Mouse (Mus musculus): ENCODE measurements around the gene Zfp654.
"Not testable (repeated sequence)": the region's sequence is repeated elsewhere in the genome, so short reads cannot be mapped to it uniquely, and the experiment has no call there.

The Zfp654 gene

GRCm38 (mm10) chr16:64851563-64852362 lies at the start of gene Zfp654, which contains the start of gene Cggbp1:
Zfp654 (minus strand) TSS chr16:64851652.
Cggbp1 (plus strand) TSS chr16:64851996.
- peak; percentile 100 for DNase-seq (ENCODE audit: low read depth, low spot score)

GRCm38 (mm10) chr16:64899084-64899483 lies 47.6 kb upstream of the Zfp654 start:
- peak; percentile 45 for DNase-seq (ENCODE audit: low read depth, low spot score)

- no peak for DNase-seq (ENCODE audit: low read depth, low spot score)
Observed at GRCm38 (mm10) chr16:64889496-64889895, 38.0 kb upstream of the Zfp654 start.

- no peak for DNase-seq (ENCODE audit: low read depth, low spot score)
Observed at GRCm38 (mm10) chr16:64885547-64885946, 34.1 kb upstream of the Zfp654 start.

GRCm38 (mm10) chr16:64885142-64885541 lies 33.7 kb upstream of the Zfp654 start:
- no peak for DNase-seq (ENCODE audit: low read depth, low spot score)

GRCm38 (mm10) chr16:64884420-64884838 lies 33.0 kb upstream of the Zfp654 start:
- DNase-seq (ENCODE audit: low read depth, low spot score) = peak; percentile 42

- DNase-seq (ENCODE audit: low read depth, low spot score) = no peak
Observed at GRCm38 (mm10) chr16:64883896-64884295, 32.4 kb upstream of the Zfp654 start.

- DNase-seq (ENCODE audit: low read depth, low spot score) = no peak
Observed at GRCm38 (mm10) chr16:64881442-64881841, 30.0 kb upstream of the Zfp654 start.

- DNase-seq (ENCODE audit: low read depth, low spot score) = no peak
Observed at GRCm38 (mm10) chr16:64880986-64881385, 29.5 kb upstream of the Zfp654 start.

GRCm38 (mm10) chr16:64879735-64880134 lies 28.3 kb upstream of the Zfp654 start:
- DNase-seq (ENCODE audit: low read depth, low spot score) = no peak

- DNase-seq (ENCODE audit: low read depth, low spot score) = no peak
Observed at GRCm38 (mm10) chr16:64878611-64879132, 27.2 kb upstream of the Zfp654 start.

GRCm38 (mm10) chr16:64877314-64877713 lies 25.9 kb upstream of the Zfp654 start:
- DNase-seq (ENCODE audit: low read depth, low spot score) = no peak

GRCm38 (mm10) chr16:64876631-64877265 lies 25.3 kb upstream of the Zfp654 start:
- no peak for DNase-seq (ENCODE audit: low read depth, low spot score)

- DNase-seq (ENCODE audit: low read depth, low spot score) = no peak
Observed at GRCm38 (mm10) chr16:64875822-64876221, 24.4 kb upstream of the Zfp654 start.

- peak; percentile 22 for DNase-seq (ENCODE audit: low read depth, low spot score)
Observed at GRCm38 (mm10) chr16:64875384-64875783, 23.9 kb upstream of the Zfp654 start.

- DNase-seq (ENCODE audit: low read depth, low spot score) = peak; percentile 96
Observed at GRCm38 (mm10) chr16:64873416-64874305, 22.2 kb upstream of the Zfp654 start.

GRCm38 (mm10) chr16:64872841-64873240 lies 21.4 kb upstream of the Zfp654 start:
- peak; percentile 56 for DNase-seq (ENCODE audit: low read depth, low spot score)

- DNase-seq (ENCODE audit: low read depth, low spot score) = peak; percentile 74
Observed at GRCm38 (mm10) chr16:64872296-64872695, 20.8 kb upstream of the Zfp654 start.

- DNase-seq (ENCODE audit: low read depth, low spot score) = no peak
Observed at GRCm38 (mm10) chr16:64869621-64870020, 18.2 kb upstream of the Zfp654 start.

- no peak for DNase-seq (ENCODE audit: low read depth, low spot score)
Observed at GRCm38 (mm10) chr16:64868613-64869012, 17.2 kb upstream of the Zfp654 start.

GRCm38 (mm10) chr16:64865841-64866240 lies 14.4 kb upstream of the Zfp654 start:
- DNase-seq (ENCODE audit: low read depth, low spot score) = not testable (repeated sequence)

- no peak for DNase-seq (ENCODE audit: low read depth, low spot score)
Observed at GRCm38 (mm10) chr16:64856946-64857345, 5.5 kb upstream of the Zfp654 start.

Measured in 3T3-L1 (cell line).